Mouse (Mus musculus) liver, adult 2 months (tissue): Measurements from ENCODE around the gene Fnbp1l. TPM values are rescaled to one million over a fixed set of nuclear protein-coding genes. Genes with fewer than 3 reads are reported as not detected.

Experiments
- DNase-seq: peaks from one replicate; pipeline ENCODE4 v3.0.0-alpha.2; 2011; ENCODE audit warnings: low read depth, low spot score; ENCODE audit errors: extremely low read depth
- H3K27ac ChIP-seq: fragments of 200-500 bp; replicated peaks from 2 replicates; pipeline ENCODE4 v1.5.1; 2012; ENCODE audit warnings: low read depth, mild to moderate bottlenecking, control low read depth, inconsistent platforms, low read length; ENCODE audit not compliant: insufficient read depth
- H3K27me3 ChIP-seq: fragments of 200-500 bp; 2 replicates; pipeline ENCODE4 v1.6.1; 2012; ENCODE audit warnings: mild to moderate bottlenecking, moderate library complexity, low read length, inconsistent platforms; ENCODE audit not compliant: control insufficient read depth, insufficient read depth
- H3K36me3 ChIP-seq: fragments of 200-500 bp; 2 replicates; pipeline ENCODE4 v1.6.1; 2012; ENCODE audit warnings: low read length, inconsistent platforms; ENCODE audit not compliant: control insufficient read depth, insufficient read depth
- H3K4me1 ChIP-seq: fragments of 200-500 bp; 2 replicates; pipeline ENCODE4 v1.6.1; 2011; ENCODE audit warnings: low read length; ENCODE audit not compliant: control insufficient read depth, insufficient read depth
- H3K4me3 ChIP-seq: fragments of 200-500 bp; 2 replicates; pipeline ENCODE4 v1.5.1; 2011; ENCODE audit warnings: low read depth, mild to moderate bottlenecking, control low read depth, low read length, moderate library complexity; ENCODE audit not compliant: insufficient read depth
- H3K79me2 ChIP-seq: fragments of 200-500 bp; 2 replicates; pipeline ENCODE4 v1.6.1; 2012; ENCODE audit warnings: inconsistent platforms, mild to moderate bottlenecking, low read length, moderate library complexity; ENCODE audit not compliant: control insufficient read depth, insufficient read depth
- H3K9ac ChIP-seq: fragments of 200-500 bp; 2 replicates; pipeline ENCODE4 v1.6.1; 2012; ENCODE audit warnings: low read depth, mild to moderate bottlenecking, control low read depth, inconsistent platforms, low read length
- CTCF ChIP-seq: fragments of 200-500 bp; IDR thresholded peaks from 2 replicates; pipeline ENCODE4 v1.5.1; 2011; ENCODE audit warnings: low read depth, low read length, control low read depth
- POLR2A ChIP-seq: fragments of 200-500 bp; IDR thresholded peaks from 2 replicates; pipeline ENCODE4 v1.6.1; 2011; ENCODE audit warnings: low read length, control low read depth; ENCODE audit not compliant: insufficient read depth; ENCODE audit errors: extremely low read depth
- WGBS: fragments of 180-500 bp; shearing (Covaris S2); methylation state at CpG from one replicate; pipeline ENCODE4 v1.1.7; 2018; 5-methylcytosine and 5-hydroxymethylcytosine counted together
- polyA plus RNA-seq: library from polyadenylated mRNA; depleted of rRNA; stranded (reverse); fragments of >200 nt; gene quantifications from 2 replicates; pipeline ENCODE4 v1.2.3, GENCODE M21; 2012
- total RNA-seq: library from RNA; depleted of rRNA; stranded (reverse); fragments of >200 nt; gene quantifications from 2 replicates; pipeline ENCODE4 v1.2.3, GENCODE M21; 2014

Gene Fnbp1l
- total and polyA plus RNA-seq, 2 experiments = 3.1 to 8.7 TPM

GRCm38 (mm10) chr3:122547469-122547868 is 72.0 kb downstream of the Fnbp1l start:
- no peak for DNase-seq
- Histone ChIP-seq H3K4me3 (no peak overlapping the region), H3K27ac (no peak overlapping the region), H3K4me1 (peaks cover 10% of the 10 kb centered on the region; the same call in 1 of the 2 replicates), H3K9ac (no peak overlapping the region), H3K36me3 (0 out of 2 replicates have a peak, but pooled peaks cover 3% of the 10 kb centered on the region), H3K27me3 (no peaks in the 10 kb centered on the region), H3K79me2 (no peaks in the 10 kb centered on the region)
- TF ChIP-seq CTCF (no peak), POLR2A (no peak)
- 83% methylated on average over 4 of the region's 4 CpGs for WGBS

- no peak overlapping the region for H3K4me3 ChIP-seq
- DNase-seq = peak; percentile 84
- peaks cover 11% of the 10 kb centered on the region; the same call in 1 of the 2 replicates for H3K36me3 ChIP-seq
- 7% methylated on average over 2 of the region's 2 CpGs for WGBS
- no peak overlapping the region for H3K9ac ChIP-seq
- no peak overlapping the region for H3K27ac ChIP-seq
- no peaks in the 10 kb centered on the region for H3K27me3 ChIP-seq
- H3K4me1 ChIP-seq = peaks cover 10% of the 10 kb centered on the region; the same call in 1 of the 2 replicates
- no peak for TF ChIP-seq CTCF
- no peak for TF ChIP-seq POLR2A
- no peaks in the 10 kb centered on the region for H3K79me2 ChIP-seq
Measured at GRCm38 (mm10) chr3:122545346-122545745, 74.2 kb downstream of the Fnbp1l start.

- WGBS = 67% methylated on average over 4 of the region's 4 CpGs
- Histone ChIP-seq H3K4me3 (no peak overlapping the region), H3K36me3 (peaks cover 25% of the 10 kb centered on the region), H3K27ac (no peak overlapping the region), H3K27me3 (no peaks in the 10 kb centered on the region), H3K4me1 (peaks cover 9% of the 10 kb centered on the region; the same call in 1 of the 2 replicates), H3K9ac (no peak overlapping the region), H3K79me2 (no peaks in the 10 kb centered on the region)
- TF ChIP-seq CTCF (no peak), POLR2A (no peak)
- no peak for DNase-seq
Measured at GRCm38 (mm10) chr3:122540918-122541317, 78.6 kb downstream of the Fnbp1l start.

GRCm38 (mm10) chr3:122539961-122540690 is 79.4 kb downstream of the Fnbp1l start:
- 90% methylated on average over 17 of the region's 17 CpGs for WGBS
- H3K9ac ChIP-seq = no peak overlapping the region
- TF ChIP-seq CTCF (no peak), POLR2A (no peak)

GRCm38 (mm10) chr3:122538851-122539250 is 80.7 kb downstream of the Fnbp1l start:
- Histone ChIP-seq H3K79me2 (no peaks in the 10 kb centered on the region), H3K27me3 (no peaks in the 10 kb centered on the region), H3K4me3 (no peak overlapping the region), H3K36me3 (peaks cover 23% of the 10 kb centered on the region), H3K4me1 (peaks cover 3% of the 10 kb centered on the region; the same call in 1 of the 2 replicates), H3K27ac (no peak overlapping the region), H3K9ac (no peak overlapping the region)
- 70% methylated on average over 2 of the region's 2 CpGs for WGBS
- DNase-seq = peak; percentile 65
- TF ChIP-seq POLR2A (no peak), CTCF (no peak)

More at GRCm38 (mm10) chr3:122539961-122540690, 79.4 kb downstream of the Fnbp1l start:
- Histone ChIP-seq H3K27ac (no peak overlapping the region), H3K79me2 (no peaks in the 10 kb centered on the region), H3K4me3 (no peak overlapping the region), H3K36me3 (peaks cover 25% of the 10 kb centered on the region), H3K27me3 (no peaks in the 10 kb centered on the region), H3K4me1 (peaks cover 6% of the 10 kb centered on the region; the same call in 1 of the 2 replicates)
- DNase-seq = no peak
